Mouse (Mus musculus) liver, adult 2 months (tissue): Measurements from ENCODE around the gene D430041D05Rik. TPM values are rescaled to one million over a fixed set of nuclear protein-coding genes. Genes with fewer than 3 reads are reported as not detected.

ENCODE experiments used
- DNase-seq: peaks from one replicate; pipeline ENCODE4 v3.0.0-alpha.2; 2011; ENCODE audit warnings: low read depth, low spot score; ENCODE audit errors: extremely low read depth
- H3K27ac ChIP-seq: fragments of 200-500 bp; replicated peaks from 2 replicates; pipeline ENCODE4 v1.5.1; 2012; ENCODE audit warnings: low read depth, mild to moderate bottlenecking, control low read depth, inconsistent platforms, low read length; ENCODE audit not compliant: insufficient read depth
- H3K27me3 ChIP-seq: fragments of 200-500 bp; 2 replicates; pipeline ENCODE4 v1.6.1; 2012; ENCODE audit warnings: mild to moderate bottlenecking, moderate library complexity, low read length, inconsistent platforms; ENCODE audit not compliant: control insufficient read depth, insufficient read depth
- H3K36me3 ChIP-seq: fragments of 200-500 bp; 2 replicates; pipeline ENCODE4 v1.6.1; 2012; ENCODE audit warnings: low read length, inconsistent platforms; ENCODE audit not compliant: control insufficient read depth, insufficient read depth
- H3K4me1 ChIP-seq: fragments of 200-500 bp; 2 replicates; pipeline ENCODE4 v1.6.1; 2011; ENCODE audit warnings: low read length; ENCODE audit not compliant: control insufficient read depth, insufficient read depth
- H3K4me3 ChIP-seq: fragments of 200-500 bp; 2 replicates; pipeline ENCODE4 v1.5.1; 2011; ENCODE audit warnings: low read depth, mild to moderate bottlenecking, control low read depth, low read length, moderate library complexity; ENCODE audit not compliant: insufficient read depth
- H3K79me2 ChIP-seq: fragments of 200-500 bp; 2 replicates; pipeline ENCODE4 v1.6.1; 2012; ENCODE audit warnings: inconsistent platforms, mild to moderate bottlenecking, low read length, moderate library complexity; ENCODE audit not compliant: control insufficient read depth, insufficient read depth
- H3K9ac ChIP-seq: fragments of 200-500 bp; 2 replicates; pipeline ENCODE4 v1.6.1; 2012; ENCODE audit warnings: low read depth, mild to moderate bottlenecking, control low read depth, inconsistent platforms, low read length
- CTCF ChIP-seq: fragments of 200-500 bp; IDR thresholded peaks from 2 replicates; pipeline ENCODE4 v1.5.1; 2011; ENCODE audit warnings: low read depth, low read length, control low read depth
- POLR2A ChIP-seq: fragments of 200-500 bp; IDR thresholded peaks from 2 replicates; pipeline ENCODE4 v1.6.1; 2011; ENCODE audit warnings: low read length, control low read depth; ENCODE audit not compliant: insufficient read depth; ENCODE audit errors: extremely low read depth
- WGBS: fragments of 180-500 bp; shearing (Covaris S2); methylation state at CpG from one replicate; pipeline ENCODE4 v1.1.7; 2018; 5-methylcytosine and 5-hydroxymethylcytosine counted together
- polyA plus RNA-seq: library from polyadenylated mRNA; depleted of rRNA; stranded (reverse); fragments of >200 nt; gene quantifications from 2 replicates; pipeline ENCODE4 v1.2.3, GENCODE M21; 2012
- total RNA-seq: library from RNA; depleted of rRNA; stranded (reverse); fragments of >200 nt; gene quantifications from 2 replicates; pipeline ENCODE4 v1.2.3, GENCODE M21; 2014

Gene D430041D05Rik
- total and polyA plus RNA-seq, 2 experiments = not detected

GRCm38 (mm10) chr2:104413011-104413410 is 2.2 kb upstream of the D430041D05Rik start:
- DNase-seq = no peak
- Histone ChIP-seq H3K27ac (no peak overlapping the region), H3K4me1 (no peaks in the 10 kb centered on the region), H3K36me3 (no peaks in the 10 kb centered on the region), H3K79me2 (no peaks in the 10 kb centered on the region), H3K4me3 (no peak overlapping the region), H3K27me3 (peaks cover 16% of the 10 kb centered on the region), H3K9ac (no peak overlapping the region)
- TF ChIP-seq POLR2A (no peak), CTCF (no peak)
- WGBS = 82% methylated on average over 3 of the region's 3 CpGs

DNA sequence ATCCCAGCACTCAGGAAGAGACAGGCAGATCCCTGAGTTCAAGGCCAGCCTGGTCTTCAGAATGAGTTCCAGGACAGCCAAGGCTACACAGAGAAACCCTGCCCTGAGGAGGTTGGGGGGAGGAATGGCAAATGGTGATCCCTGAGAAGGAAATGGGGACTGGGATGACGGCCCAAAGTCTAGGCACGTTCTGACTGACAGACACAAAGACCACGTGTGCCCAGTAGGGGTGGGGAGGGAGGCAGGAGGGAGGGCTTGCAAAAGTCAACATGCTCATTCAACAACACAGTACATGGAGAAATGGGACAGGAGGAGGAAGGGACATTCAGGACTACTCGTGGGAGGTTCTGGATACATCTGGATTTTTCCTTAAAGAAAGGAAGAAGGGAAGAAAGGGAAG is 1.7 kb upstream of the D430041D05Rik start:
- Histone ChIP-seq H3K4me1 (no peaks in the 10 kb centered on the region), H3K9ac (no peak overlapping the region), H3K79me2 (no peaks in the 10 kb centered on the region), H3K36me3 (no peaks in the 10 kb centered on the region), H3K4me3 (no peak overlapping the region), H3K27ac (no peak overlapping the region), H3K27me3 (peaks cover 16% of the 10 kb centered on the region)
- 15% methylated on average over 4 of the region's 4 CpGs for WGBS
- TF ChIP-seq CTCF = no peak
- TF ChIP-seq POLR2A = no peak
- DNase-seq = no peak

GRCm38 (mm10) chr2:104411806-104412205 is 993 bp upstream of the D430041D05Rik start:
- WGBS = 91% methylated on average over 7 of the region's 7 CpGs

DNA sequence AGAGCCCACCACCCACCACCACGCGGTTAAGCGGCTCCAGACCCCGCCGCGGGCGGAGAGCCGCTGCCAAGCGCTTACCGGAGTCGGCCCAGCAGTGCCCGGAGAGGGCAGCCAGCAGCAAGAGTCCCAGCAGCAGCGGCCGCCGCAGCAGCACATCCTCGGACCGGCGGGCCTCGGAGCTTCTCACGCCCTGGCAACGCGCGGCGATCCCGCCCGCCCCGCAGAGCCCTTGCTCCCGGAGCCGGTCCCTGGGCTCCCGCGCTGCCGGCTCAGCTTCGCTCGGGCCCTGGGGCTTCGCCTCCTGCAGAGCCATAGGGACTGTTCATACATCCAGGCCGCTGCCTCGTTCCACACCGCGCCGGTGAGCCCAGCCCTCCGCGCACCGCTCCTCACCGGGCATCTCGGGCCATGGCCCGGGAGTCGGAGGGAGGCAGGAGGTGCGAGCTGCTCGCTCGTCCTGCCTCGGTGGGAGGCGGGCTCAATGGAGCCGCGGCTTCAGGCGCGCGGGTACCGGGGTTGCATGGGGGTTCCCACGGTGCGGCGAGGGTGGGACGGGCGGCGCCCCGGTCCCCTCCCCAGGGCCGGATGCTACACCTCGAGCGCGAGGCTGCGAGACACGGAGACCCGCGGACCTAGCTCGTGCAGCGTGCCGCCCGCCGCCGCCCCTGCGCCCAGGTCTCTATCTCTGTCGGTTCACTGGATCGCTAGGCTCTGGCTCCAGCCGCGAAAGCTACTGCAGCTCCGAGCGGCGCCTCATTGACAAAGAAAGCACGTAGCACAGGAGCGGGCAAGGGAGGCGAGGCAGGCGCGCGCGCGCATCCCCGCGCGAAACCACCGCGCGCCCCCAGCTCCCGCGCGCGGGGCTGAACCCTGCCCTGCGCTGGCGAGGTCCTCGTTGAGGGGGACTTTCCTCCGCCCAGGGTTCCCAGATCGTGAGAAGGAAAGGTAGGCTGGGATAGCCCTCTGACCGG is 677 bp downstream of the D430041D05Rik start:
- no peak overlapping the region for H3K9ac ChIP-seq

More at GRCm38 (mm10) chr2:104411806-104412205, 993 bp upstream of the D430041D05Rik start:
- DNase-seq = no peak
- no peaks in the 10 kb centered on the region for H3K4me1 ChIP-seq
- TF ChIP-seq POLR2A (no peak), CTCF (no peak)
- peaks cover 16% of the 10 kb centered on the region for H3K27me3 ChIP-seq
- no peaks in the 10 kb centered on the region for H3K79me2 ChIP-seq
- no peak overlapping the region for H3K27ac ChIP-seq
- no peak overlapping the region for H3K9ac ChIP-seq
- no peak overlapping the region for H3K4me3 ChIP-seq
- no peaks in the 10 kb centered on the region for H3K36me3 ChIP-seq

DNA sequence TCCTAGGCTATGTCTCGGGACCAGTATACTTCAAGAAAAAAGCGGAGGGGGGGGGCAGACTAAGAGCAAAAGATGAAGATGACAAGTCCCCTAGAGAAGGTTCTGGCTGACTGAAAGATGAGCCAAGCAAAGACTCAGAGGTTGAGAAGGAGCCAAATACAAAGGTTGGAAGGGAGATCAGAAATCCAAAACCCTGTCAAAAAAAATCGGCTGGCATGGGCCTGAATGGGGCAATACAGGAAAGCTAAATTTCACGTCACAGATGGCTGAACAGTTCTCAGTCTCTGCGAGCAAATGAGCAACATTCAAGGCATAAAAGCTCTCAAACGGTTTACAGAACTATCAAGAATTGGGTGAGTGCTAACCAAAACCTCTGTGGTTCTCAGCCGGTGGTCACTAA is 2.5 kb downstream of the D430041D05Rik start:
- no peak overlapping the region for H3K4me3 ChIP-seq
- no peak for DNase-seq
- peaks cover 16% of the 10 kb centered on the region for H3K27me3 ChIP-seq
- no peaks in the 10 kb centered on the region for H3K4me1 ChIP-seq
- 81% methylated on average over 7 of the region's 7 CpGs for WGBS
- H3K36me3 ChIP-seq = no peaks in the 10 kb centered on the region
- TF ChIP-seq POLR2A = no peak
- no peak for TF ChIP-seq CTCF
- no peak overlapping the region for H3K9ac ChIP-seq
- H3K79me2 ChIP-seq = no peaks in the 10 kb centered on the region
- no peak overlapping the region for H3K27ac ChIP-seq

More for the DNA sequence above, 677 bp downstream of the D430041D05Rik start:
- 2% methylated on average over 111 of the region's 111 CpGs for WGBS
- no peak for TF ChIP-seq CTCF
- Histone ChIP-seq H3K36me3 (no peaks in the 10 kb centered on the region), H3K4me1 (no peaks in the 10 kb centered on the region), H3K27me3 (peaks cover 16% of the 10 kb centered on the region), H3K79me2 (no peaks in the 10 kb centered on the region), H3K4me3 (no peak overlapping the region), H3K27ac (no peak overlapping the region)
- no peak for DNase-seq

GRCm38 (mm10) chr2:104407913-104408312 is 2.9 kb downstream of the D430041D05Rik start:
- no peaks in the 10 kb centered on the region for H3K36me3 ChIP-seq
- WGBS = 59% methylated on average over 4 of the region's 4 CpGs
- no peak for TF ChIP-seq CTCF
- H3K4me3 ChIP-seq = no peak overlapping the region
- no peak overlapping the region for H3K9ac ChIP-seq
- H3K79me2 ChIP-seq = no peaks in the 10 kb centered on the region
- H3K27ac ChIP-seq = no peak overlapping the region
- H3K4me1 ChIP-seq = no peaks in the 10 kb centered on the region
- no peak for DNase-seq
- H3K27me3 ChIP-seq = peaks cover 16% of the 10 kb centered on the region
